Mouse (Mus musculus) Muller cell, postnatal 12 days (primary cell): ENCODE results near the gene Prrx1.

Experiments
- DNase-seq: peaks from one replicate; pipeline ENCODE4 v3.0.0-alpha.2; 2015; ENCODE audit errors: inconsistent ontology term

Prrx1 gene

DNA sequence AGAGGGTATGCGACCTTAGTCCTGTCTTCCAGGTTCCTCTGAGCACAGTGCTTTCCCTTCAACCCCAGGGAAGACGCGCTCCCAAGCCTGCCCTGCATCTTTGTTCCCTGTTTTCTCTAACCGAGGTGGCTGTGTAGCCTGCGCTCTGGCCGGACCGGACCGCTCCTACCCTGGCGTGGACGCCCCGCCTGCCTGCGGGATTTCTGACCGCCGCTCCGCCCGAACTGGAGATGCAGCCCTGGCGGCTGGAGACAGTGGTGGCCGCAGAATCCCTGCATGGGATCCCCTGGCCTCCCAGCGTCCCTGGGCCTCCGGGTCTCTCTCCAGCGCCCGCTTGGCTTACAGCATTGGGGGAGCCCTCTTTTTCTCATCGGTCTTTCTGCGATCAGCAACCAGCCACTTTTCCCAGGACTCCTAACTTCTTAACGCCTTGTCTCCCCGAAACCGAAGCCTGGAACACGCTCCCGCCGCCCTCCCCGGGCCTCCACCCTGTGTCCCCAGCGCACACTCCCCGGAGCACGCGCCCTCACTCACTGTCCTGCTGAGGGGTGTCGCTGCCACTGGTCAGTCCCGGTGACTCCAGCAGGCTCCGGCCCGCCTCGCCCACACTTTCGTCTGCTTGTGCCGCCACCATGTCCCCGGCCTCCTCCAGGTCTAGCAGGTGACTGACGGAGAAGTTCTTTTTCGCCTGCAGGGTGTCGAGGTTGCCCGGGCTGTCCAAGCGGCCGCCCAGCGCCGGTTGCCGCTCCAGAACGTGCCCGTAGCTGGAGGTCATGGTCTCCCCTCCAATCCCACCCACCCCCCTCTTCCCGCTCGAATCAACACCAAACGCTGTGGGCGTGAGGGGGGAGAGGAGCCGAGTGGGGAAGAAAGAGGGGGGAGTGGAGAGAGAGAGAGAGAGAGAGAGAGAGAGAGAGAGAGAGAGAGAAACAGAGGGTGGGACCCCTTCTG lies 1.4 kb downstream of the Prrx1 start:
- peak; percentile 62 for DNase-seq

DNA sequence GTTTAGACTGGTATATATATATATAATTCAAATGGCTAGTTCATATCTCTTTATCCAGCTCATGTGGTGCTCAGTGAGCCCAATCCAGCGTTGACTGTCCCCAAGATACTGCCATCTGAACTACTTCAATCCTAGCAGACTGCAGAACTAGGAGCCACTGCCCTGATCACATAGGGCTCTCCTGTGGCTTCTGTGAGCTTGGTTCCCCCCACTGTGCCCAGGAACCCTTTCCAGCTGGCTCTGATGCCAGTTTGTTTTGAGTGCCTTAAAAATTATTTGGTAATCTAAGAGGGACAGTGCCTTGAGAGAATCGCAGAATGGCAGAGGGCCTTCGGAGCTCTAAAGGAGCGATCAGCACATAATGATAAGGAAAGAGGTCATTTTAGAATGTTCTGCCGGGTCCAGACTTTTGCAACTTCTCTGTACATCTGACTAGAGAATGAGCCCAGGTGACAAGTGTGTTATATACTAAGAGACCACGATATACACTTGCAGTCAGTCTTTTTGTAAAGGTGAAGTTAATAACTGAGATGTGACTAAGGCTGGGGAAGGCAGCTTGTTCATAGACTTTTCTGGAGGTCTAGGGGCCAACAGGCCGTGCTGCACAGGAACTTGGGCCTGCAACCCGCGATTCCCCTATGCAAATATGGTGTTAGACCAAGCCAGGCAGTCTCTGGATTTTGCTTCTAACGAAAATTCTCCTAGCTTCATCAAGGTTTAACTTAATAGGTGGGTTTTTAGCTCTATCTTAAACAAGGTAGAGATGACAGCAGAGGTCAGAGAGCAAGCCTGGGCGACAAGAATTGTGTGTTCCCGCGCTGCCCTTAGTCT lies 2.3 kb downstream of the Prrx1 start:
- no peak for DNase-seq

DNA sequence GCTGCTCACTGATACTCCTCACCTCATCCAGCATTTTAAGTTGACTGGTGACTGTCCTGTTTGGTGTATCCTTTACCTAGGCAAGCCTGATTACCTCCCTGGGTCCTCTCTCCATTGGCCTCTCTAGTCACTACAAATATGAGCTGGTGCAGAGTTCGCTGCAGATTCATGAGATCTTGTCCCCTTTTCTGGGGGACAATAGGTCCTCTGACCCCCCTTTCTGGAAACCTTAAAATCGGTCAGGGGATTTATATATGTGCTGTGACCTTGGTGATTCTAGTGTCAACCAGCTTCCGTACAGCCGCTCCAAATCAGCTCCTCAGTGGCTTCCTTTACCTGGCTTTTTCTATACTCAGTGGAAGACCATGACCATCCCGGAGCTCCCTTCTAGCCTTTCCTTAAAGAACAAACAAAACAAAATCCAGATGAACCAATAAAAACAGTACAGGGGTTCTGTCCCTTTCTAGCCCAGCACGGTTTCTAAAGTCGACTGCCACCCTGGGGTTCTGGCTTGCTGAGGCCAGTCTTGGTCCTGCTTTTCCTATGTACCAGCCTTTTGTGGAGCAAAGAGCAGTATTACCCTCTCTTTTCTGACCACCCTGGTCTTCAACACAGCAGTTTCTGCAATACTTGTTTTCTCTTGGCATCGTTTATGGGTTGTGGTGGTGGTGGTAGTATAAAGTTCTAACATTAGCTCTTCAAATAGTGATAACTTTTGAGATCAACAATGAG lies 3.3 kb downstream of the Prrx1 start:
- DNase-seq: no peak

DNA sequence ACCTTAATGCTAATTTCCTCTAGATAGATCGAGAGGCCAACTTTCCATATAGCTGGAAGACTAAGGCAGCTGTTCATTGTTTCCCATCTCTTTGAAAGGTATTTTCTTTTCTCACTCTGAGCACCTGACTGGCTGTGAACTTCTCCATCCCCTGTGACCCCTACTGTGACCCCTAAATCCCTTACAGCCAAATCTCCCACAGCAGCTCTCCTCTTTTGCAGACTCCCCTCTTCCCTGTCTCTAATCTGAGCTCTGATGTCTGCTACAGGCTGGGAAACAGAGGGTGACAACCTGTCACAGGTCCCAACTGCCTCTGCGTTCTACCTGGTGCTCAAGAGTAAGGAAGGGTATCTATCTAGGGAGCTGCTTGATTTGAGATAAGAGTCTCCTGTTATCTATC lies 4.0 kb downstream of the Prrx1 start:
- DNase-seq: no peak

DNA sequence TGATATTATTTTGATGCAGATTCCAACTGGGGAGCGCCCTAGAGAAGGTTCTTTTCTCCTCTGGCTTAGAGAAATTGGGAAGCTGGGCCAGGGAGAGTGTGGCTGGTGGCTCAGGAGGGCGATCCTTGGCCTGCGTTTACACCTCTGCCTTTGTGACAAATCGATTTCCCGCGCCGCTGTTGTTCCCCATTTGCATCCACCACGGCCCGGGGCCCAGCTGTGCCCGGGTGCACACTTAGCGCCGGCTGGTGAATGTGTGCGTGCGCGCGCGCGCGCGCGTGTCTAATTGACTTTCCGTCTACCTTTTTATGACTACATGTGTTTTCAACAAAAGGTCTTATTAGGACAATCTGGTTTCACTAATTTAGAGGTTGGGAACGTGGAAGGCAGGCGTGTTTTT lies 4.9 kb downstream of the Prrx1 start:
- DNase-seq: peak; percentile 13

DNA sequence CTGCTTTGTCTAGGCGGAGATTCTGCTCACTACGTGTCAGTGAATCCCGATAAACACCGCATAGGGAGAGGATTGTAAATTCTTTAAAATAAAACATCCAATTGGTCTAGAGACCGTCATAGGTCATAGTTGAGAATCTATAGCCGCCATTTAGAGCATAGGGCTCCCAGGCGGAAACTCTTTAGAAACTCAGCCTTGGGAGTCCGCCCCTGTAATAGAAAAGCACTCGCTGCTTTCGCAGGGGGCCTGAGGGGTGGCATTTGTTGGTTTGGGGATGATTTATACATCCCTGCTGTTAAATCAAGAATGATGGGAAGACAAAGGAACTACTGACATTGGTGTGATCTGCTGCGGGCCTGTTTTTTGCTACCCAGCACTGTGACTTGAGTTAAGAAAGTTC lies 5.8 kb downstream of the Prrx1 start:
- DNase-seq: no peak

DNA sequence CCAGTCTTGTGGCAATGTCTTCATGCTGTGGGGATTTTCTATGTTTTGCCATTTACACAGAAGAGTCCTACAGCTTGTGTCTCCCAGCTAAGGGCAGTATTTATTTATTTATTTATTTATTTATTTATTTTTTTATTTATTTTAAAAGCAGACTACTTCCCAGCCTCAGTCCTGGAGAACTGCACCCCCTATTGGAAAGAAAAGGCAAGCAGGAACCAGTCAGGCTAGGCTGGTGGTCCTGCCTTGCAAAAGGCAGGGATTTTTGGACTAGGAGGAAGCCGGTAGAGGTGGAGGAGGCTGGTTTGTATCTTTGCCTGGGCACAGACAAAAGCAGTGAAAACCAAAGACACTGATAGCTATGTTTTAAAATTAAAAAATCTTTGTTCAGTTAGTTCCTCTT lies 7.6 kb downstream of the Prrx1 start:
- no peak for DNase-seq

DNA sequence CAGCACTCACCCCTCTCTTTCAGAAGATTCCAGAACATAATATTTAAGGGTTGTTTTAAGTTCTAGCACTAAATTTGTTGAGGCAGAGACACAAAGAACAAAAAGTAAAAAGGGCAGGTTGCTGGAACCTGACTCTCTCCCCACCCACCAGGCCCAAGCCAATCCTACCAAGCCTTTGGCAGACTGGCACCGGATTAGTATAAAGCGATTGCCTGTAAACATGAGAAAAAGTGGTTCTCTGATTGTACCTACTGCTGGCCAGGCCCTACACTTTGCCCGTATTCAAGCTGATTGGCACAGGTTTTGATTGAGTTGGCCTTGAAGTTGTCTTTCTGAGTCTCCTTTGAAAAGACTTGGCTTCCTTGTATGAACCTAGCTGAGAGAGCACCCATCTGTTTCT lies 8.7 kb downstream of the Prrx1 start:
- no peak for DNase-seq

DNA sequence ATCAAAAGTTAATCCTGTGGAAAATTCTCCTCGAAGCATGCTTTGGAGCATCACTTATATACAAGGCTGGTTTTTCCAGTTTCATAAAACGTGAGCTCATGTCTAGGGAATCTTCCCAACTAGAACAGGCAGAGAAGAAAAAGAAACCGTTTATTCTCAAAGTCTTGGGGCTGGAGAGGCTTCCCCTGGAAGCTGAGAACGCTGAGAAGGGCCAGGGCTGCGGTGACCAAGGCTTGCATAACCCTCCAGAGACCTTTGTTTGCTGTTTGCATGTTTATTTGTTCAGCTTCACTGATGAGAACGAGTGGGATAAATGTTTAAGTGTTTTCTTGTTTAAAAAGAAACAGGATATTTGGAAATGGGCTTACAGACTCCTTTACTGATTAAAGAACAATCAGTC lies 11.2 kb downstream of the Prrx1 start:
- no peak for DNase-seq

DNA sequence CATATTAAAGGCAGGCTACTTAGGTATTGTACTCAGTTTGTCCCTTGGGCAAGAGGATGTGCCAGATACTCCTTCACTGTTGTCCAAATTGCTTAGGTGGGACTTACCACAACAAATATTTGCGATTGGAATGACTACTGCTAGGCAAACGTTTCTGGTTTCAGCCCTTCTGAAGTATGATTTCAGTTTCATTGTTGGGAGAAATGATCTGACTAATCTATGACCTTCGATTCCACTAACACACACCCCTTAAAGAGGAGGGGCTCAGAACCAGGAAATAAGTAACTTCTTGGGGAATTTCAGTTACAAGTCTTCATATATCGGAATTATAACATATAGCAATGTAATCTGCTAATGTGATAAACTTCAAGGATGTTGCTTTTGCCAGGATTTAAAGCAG lies 20.4 kb downstream of the Prrx1 start:
- DNase-seq: no peak

DNA sequence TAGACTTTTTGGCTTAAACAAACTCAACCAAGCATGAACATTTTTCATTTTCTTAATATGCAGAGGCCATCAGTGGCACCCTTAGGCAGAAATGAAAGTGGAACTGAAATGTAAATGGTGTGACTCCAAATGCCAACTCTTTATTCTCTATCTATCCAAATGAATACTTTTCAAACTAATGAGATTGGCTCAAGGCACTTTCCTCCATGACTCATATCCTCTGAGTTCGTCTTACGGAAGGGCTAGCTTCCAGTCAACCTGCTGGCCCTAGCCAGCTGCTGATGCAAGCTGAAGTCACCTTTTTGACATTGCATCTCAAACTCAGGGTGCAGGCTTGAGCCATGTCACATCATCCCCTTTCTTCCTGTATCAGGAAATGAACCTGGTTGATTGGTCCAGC lies 21.6 kb downstream of the Prrx1 start:
- DNase-seq: peak; percentile 59

DNA sequence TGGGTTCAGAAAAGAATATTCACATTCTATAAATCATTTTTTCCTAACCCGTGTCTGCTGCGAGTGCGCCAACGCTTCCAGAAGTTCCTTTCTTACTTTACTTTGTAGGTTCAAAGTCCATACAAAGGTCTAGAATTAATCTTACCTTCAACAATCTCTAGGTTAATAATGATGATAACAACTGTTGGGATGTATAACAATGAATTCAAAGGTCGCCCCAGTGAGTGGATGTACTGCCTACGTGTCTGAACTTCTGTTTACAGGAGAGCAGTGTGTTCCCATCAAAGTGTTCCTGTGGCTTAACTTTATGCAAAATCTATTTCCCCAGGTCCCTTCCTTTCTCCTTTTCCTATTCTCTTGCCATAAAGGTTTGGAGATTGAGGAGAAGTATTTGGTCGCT lies 24.4 kb downstream of the Prrx1 start:
- no peak for DNase-seq

DNA sequence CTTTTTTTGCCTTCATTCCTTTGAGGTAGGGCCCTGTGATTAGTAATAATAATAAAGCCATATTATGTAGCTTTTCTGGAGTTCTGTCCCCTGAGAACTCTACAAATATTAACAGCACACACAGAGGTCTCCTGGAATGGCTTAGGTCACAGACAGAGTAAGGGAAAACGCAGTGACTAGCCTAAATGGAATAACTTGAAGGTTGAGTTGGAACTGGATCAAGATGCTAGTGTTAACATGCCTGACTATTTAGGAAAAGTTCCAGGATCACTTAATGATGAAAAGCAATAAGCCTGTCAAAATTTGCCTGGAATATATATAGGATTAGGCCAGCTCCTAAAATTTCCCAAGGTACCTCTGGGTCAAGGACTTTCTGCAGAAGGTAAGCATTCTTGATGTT lies 28.0 kb downstream of the Prrx1 start:
- no peak for DNase-seq

DNA sequence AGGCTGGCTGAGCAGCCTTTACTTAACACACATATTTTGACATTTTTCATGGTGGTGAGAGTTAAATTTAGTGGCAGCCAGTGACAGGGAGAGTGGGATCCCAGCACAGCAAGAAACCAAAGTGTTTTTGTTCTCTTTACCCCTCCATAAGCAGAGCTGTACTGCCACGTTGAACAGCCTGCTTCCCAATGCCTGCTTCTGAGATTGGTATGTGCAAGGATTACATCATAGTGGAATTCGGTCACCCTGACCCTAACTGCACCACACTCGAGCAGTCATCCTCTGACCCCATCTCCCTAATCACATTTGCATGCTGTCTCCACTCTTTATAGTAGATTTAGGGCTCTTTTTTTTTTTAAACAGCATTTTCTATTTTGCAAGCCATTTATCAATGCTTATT lies 28.4 kb downstream of the Prrx1 start:
- DNase-seq: peak; percentile 24

DNA sequence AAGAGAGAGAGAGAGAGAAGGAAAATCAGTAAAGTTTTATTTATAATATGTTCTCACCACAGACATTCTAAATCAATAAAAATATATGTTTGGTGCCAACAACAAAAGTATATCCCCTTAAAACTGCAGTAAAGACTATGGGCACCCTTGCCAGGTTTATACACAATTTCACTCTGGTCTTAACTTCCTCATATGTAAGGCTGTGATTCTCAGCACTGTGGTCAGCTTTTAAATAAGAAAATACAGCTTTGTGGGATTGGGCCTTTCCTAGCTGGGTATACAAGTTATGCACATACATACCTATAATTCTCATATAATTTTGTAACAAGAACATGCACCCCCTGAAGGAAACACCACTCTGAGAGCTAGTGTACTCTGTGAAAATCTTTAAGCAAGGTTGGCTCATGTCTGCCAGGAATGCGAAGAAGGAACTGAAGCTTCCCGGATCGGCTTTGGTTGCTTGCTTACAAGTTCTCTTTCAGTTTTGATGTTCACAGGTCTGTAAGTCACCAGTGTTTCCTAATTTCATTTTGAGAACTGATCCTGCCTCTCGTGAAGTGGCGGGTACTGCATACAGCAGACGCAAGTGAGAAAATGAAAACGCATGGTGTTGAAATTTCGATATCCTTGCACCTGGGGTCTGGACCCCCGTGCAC lies 29.4 kb downstream of the Prrx1 start:
- DNase-seq: no peak

DNA sequence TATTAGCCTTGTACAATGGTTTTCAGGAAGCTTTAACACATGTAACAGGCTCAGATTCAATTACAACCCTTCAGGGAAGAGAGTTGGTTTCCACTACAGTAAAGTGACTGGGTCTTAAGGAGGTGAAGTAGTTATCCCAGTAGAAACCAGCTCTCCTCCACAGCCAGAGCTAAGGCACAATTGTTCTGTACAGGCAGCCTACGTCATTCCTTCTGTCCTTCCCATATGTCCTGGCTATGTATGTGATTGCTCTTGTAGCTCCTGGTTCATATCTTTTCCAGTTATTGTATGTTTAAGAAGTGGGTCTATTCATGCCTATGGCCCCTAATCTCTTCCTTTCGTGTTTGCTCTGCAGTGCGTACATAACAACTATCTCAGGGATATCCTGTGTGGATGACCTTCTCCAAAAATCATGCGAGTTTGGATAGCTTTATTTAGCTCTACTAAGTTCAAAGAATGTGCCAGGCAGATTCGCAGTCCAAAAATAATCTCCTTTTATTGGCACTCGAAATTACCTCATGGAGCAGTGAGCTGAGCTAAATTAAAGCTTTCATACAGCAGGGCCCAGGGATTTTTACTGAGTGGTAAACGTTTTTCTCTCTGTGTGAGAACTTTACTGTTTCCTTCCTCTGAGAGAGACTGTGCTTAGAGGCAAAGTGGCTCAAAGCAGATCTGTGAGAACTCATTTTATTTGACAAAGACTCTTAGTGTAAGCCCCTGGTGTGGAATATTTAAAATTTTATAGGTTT lies 31.9 kb downstream of the Prrx1 start:
- peak; percentile 31 for DNase-seq

DNA sequence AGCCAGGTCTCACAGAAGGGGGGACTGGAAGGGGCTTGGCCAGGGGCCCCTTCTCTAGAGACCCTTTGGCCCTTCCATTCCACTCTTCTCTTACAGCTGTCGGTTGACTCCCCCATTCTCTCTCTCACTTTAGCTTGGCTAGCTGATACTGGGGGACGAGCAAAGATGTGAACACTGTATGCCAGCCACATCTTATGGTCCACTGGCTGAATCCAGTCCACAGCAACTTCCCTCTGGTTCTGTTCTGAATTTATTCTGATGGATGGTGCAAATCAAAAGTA lies 32.7 kb downstream of the Prrx1 start:
- DNase-seq: no peak

DNA sequence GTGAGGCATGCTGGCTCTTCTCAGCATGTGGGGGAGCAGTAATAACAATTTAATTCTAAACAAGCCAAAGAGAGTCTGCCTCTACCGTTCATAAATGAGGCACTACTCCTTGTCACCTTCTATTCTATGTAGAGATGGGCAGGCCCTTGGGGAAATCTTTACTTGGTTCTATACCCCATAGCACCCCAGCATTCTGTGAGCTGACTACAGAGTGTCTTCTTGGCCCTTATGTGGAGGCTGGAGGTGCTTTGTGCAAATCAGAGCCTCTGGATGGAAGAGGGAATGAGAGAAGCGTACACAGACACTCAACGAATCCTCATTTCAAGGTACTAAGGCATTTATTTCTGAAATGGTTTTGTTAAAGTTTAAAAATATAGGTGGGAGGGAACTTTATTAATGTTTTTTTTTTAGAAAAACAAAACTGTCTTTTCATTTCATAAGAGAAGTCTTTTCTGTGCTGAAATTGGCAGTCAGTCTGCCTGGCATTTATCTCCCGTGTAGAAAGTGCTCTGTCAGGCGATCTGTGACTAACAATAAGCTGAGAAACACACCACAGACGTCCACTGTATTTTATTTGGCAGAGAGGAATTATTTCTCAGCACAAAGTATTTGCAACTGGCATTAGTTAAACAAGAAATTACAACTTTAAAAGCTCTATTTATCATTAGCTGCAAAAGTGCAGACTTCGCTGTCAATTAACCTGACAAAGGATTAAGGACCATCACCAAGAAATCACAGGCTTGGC lies 33.2 kb downstream of the Prrx1 start:
- peak; percentile 50 for DNase-seq

DNA sequence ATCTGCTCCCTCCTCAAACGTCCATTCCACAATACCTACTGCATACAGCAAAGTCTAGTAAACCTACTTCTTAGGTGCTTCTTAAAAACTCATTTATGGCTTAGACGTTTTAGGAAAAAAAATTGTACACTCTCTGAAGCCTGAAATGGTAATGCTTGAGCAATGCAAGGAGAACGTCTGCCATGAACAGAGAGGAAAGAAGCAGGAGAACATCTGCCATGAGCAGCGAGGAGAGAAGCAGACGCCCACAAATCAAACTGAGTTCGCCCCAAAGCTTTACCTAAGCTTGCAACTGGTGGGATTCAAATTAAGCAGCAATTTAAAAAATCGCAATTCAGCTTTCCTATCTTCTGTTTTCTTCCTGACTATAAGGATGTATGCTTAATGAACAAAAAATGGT lies 36.4 kb downstream of the Prrx1 start:
- no peak for DNase-seq

DNA sequence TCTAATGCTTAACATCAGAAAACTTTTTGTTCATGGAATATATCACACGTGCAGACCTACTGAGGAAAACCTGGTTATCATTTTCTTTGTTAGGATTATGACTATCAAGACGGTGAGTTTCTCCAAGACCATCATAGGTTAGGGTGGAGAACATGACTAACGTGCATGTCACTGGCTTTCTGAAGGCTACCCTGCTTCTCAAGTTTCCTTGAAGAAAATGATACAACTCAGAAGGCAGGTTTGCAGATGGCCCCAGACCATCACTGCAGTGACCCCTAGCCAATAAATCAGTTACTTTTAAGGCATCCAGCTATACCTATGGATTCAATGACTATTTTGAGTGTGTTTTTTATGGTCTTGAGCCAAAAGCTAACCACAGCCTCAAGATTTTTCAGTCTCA lies 38.6 kb downstream of the Prrx1 start:
- DNase-seq: no peak

DNA sequence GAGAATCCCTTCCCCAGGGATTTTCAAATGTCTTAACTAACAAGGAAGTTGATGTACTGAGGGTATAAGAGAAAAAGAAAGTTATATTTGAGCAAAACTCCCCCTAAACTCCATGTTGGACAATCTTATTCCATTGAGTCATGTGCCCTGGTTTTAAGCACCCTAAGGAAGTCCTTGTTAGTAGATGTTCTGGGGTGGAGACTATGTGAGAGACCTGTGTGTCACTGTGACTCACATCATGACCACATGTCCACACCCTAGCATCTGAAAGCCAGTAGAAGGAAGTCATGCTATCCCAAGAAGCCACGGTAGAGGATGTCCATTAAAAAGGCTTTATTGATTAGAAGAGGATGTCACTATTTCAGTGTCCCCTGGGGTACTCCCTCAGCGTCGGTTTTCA lies 40.4 kb downstream of the Prrx1 start:
- no peak for DNase-seq
